Mouse (Mus musculus) kidney, postnatal 10 days (tissue): ENCODE results near the gene Srprb.

Experiments
- DNase-seq: peaks from one replicate; pipeline ENCODE4 v3.0.0; 2021; ENCODE audit warnings: mixed read lengths

Srprb gene

DNA sequence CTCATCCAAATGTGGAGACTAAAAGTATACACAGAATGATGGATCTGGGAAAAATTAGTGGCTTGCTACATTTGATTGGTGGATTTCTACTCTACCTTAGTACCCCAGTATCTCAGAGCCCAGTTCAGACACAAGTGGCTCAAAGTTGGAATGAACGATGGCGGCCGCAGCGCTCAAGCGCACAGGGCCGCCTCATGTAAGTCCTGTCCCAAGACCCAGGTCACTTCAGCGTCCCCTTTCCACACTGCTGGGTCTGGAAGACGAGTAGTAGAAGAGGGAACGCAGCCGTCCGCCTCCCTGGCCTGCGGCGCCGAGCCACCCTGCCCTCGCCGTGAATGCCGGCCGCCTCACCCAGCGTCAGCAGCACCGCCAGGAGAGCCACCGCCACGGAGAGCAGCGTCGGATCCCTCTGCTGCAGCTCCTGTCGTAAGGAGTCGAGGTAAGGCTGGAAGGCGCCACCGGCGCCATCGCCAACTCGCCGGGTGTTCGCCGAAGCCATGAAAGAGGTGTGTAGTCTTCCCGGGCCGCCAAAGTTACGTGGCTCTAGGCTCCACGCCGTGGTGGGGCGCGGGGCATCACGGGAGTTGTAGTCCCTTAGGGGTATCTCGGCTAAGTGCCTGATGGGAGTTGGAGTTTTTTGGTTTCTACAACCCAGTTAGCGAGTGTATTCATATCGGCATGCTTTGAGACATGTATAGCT is at the start of gene Srprb:
TSS of gene Srprb (minus strand) at position 577 of the 700 bp plus-strand sequence.
- DNase-seq, result peak; percentile 97

DNA sequence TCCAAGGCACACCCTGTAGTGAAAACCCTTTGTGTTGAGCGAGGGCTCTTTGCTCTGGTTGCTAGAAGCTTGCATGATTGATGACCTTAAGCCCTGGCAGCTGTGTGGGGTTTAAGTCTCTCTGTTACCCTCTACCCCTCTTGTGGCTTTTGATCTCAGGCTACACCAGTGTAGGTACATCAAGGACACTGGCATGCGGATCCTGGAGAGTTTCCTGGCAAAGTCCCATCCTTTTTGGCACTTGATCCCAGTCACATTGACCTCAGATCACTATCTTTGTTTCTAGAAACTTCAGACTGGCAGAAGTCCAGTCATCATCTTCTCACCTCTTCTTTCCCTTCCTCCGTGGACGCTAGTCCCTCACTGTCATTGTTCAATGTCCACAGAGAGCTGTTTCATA is 46.7 kb upstream of the Srprb start:
- DNase-seq, result no peak

DNA sequence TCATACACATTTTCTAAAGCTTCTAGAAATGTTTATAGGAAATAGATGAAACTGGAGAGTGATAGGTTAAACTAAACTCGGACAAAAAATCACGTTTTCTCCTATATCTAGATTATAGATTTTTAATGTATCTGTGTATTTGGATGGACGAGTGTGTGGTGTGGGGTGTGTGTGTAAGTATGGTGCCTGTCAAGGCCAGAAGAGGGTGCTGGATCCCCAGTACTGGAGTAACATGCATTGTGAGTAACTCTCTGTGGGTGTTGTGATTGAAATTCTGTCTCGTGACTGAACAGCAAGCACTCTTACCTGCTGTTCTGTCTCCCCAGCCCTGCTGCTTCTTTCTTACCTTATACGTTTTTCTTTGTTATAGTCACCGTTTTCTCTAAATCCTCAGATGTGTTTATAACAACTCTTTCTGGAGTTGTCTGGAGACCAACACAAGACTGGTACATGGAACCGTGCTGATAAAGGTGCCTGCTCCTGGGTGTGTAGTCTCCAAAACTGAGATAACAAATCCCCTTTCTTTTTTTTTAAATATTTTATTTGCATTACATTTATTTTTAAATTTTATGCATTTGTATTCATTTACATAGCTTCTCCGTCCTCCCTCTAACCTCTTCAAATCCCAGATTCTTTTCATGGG is 44.7 kb upstream of the Srprb start:
- DNase-seq, result no peak

- no peak for DNase-seq
Observed at GRCm38 (mm10) chr9:103243640-103244039, 41.7 kb upstream of the Srprb start.

- DNase-seq, result no peak
Observed at GRCm38 (mm10) chr9:103241206-103241605, 39.3 kb upstream of the Srprb start.

DNA sequence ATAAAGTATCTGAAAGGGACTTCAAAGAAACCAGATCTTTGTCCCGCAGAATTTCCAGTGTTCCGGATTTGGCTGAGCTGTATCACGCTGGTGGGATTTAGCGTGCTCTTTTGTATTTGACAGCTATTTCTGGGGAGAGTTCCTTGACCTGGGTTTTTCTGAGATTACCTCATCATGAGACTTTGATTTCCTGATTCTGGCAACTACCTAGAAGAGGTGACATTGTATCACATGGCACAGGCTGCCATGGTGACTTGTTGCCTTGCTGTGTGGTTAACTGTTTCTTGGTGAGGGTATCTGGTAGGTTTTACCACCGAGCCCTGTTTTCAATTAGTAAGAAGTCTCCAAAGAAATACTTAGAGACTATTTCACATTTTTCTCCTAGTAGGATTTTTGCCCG is 37.5 kb upstream of the Srprb start:
- no peak for DNase-seq

- peak; percentile 39 for DNase-seq
Observed at GRCm38 (mm10) chr9:103234565-103235165, 32.7 kb upstream of the Srprb start.

DNA sequence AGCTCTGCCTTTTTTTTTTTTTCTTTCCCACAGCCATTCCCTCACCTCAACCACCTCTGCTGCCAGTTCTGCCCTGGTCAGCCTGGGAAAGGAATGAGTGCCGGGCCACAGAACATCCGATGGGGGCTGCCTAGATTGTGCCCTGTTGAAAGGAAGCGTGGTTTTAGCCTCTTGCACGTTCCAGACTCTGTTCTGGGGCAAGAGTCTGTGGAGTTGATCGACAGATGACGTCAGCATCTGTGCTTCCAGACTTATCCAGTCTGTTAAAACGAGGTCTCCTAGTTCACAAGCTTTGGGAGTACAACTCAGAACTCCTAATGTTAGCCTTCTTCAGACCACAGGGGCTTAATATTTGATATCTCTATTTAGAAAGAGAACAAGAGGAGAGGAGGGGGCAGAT is 32.1 kb upstream of the Srprb start:
- DNase-seq, result no peak

- DNase-seq, result peak; percentile 26
Observed at GRCm38 (mm10) chr9:103233006-103233395, 31.1 kb upstream of the Srprb start.

DNA sequence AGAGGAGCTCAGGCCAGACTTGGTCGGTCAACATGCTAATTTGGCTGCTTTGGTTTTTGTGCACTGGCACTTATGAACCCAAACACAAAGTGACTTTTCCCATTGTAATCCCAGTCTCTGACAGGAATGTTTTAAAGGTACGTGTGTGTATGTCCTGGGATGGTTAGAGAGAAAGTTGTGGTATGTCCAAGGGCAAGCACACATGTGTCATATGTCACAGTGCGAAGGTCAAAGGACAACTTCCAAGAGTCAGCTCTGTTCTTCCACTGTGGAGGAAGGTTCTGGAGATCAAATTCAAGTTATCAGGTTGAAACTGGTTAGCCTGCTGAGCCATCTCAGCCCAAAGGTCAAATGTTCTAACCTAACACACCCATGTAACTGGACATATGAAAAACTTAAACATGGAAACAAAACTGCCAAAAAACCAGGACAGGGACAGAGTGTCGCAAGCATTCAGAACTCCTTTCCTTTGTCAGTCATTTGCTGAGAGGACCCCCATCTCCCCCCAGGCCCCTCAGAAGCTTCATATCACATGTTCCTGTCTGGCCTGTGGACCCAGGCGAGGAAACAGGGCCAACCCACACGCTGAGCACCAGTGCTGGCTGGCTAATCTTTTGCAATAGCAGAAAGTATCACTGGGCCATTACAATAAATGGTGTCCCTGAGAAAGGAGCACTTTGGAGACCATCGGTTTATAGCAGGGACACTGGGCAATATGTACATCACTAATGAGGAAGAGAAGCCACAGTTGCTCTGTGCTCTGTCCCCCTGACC is 30.5 kb upstream of the Srprb start:
- DNase-seq, result no peak

- peak; percentile 59 for DNase-seq
Observed at GRCm38 (mm10) chr9:103230151-103230951, 28.4 kb upstream of the Srprb start, which contains the start of the genes Gm20425 and Trf. Gm20425 (minus strand) TSS chr9:103230307. Trf (minus strand) TSS chr9:103230444.

DNA sequence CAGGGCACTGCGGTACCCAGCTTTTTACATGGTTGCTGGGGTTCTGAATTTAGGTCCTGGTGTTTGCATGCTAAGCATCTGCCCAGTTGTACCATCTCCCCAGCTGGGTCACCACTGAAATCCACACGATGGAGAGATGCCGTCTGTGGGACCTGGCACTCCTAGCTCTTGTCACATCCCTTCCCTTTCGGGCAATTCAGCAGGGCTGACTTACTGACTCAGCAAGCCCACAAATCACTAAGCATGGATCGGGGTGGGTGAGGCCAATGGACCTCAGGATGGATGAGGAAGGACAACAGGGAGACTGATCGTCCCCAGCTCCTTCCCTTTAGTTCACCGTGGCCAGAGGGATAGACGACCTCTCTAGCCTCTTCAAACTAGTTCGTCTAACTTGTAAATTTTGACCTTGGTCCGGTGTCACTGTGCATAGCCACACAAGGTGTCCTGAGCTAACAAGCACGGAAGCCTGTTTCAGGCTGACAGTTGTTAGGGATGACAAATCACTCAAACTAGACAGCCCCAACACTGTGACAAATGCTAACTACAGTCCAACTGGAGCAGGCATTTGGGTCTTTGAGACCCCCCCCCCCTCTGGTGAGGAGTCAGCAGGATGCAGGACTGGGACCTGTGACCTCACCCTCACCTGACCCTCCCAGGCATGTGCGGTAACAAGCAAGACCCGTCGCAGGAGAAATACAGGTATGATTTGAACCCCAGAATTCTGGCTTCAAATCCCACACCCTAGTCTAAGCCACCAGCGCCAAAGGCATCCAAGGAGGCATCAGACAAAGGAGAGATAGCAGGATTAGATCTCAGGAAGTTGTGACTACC is 27.3 kb upstream of the Srprb start:
- DNase-seq, result no peak

- DNase-seq, result no peak
Observed at GRCm38 (mm10) chr9:103228370-103229003, 26.6 kb upstream of the Srprb start.

- DNase-seq, result no peak
Observed at GRCm38 (mm10) chr9:103227760-103228159, 25.8 kb upstream of the Srprb start.

DNA sequence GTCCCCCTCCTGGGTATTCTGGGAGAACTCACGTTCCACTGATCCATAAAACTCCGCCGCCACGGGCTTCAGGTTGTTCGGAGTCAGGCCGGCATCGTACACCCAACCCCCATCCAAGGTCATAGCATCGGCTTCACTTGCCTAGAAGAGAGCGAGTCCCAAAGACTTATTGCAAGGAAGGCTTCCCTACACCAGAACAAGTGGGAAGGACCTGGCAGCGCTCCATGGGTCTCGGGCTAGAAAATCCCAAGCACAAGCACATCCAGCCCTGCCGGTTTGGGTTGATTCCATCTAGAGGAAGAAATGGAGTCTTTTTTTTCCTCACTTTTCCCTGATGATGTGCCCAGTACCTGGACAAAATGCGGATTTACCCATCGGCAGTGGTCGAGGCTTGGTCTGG is 24.9 kb upstream of the Srprb start:
- peak; percentile 79 for DNase-seq

DNA sequence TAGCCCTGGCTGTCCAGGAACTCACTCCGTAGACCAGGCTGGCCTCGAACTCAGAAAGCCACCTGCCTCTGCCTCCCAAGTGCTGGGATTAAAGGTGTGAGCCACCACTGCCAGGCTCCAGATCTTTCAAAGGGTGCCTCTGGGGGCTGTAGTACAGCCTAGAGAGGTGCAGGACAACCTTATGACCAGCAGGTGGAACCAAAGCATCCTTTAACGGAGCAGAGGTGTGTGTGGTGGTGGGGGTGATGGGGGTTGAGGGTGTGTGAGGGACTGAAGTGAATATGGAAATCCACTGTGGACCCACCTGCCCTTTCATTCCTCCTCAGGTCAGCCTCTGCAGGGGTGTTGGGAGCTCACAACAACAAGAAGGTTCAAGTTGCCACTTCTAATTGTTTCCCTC is 23.5 kb upstream of the Srprb start:
- DNase-seq, result peak; percentile 44

DNA sequence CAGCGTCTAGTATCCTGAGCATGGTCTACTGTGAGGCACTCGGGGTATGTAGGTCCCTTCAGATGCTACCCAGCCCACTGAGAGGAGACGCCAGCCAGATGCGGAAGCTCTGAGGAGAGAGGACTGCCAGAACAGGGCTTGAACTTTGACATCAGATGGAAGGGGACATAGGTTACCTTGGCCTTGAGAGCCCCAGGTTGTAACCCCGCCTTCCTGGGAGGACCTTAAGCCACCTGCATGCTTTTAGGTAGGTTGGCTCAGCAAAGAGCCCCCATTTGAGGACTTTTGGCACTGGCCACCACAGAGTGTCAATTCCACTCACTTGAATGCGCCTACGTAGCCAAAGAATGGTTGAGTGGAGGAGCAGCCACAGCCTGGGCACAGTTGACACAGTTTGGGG is 22.8 kb upstream of the Srprb start:
- no peak for DNase-seq

DNA sequence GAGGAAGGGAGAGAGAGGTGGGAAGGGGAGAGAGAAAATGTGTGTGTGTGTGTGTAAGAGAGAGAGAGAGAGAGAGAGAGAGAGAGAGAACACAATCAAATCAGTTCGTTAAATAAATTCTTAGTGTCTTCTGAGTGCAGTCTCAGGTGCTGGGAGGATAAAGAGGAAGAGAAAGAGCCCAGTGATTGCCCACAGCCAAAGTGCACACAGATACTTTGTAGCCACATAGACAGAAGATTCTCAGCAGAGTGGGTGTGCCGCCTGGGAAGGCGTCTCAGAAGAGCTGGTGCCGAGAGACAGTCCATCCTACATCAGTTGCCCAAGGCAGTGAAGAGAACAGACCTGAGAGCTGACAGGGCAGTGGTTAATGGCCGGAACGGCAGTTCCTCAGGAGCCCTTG is 12.3 kb upstream of the Srprb start:
- no peak for DNase-seq

DNA sequence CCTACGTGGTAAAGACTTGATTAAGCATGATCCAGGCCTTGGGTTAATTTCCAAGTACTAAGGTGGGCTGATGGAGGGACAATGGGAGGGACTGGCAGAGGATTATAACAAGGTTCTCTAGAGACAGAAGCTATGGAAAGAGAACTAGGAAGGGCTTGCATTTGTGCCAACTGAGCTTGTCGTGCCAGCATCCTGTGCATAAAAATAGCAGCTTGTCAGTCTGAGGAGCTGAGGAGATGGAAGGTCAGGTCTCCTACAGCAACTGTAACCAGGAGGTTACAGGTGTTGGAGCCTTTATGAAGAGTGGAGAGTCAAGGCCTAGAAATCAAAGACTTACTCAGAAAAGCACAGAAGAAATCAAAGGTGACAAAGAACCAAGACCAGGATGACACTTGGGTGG is 11.7 kb upstream of the Srprb start:
- DNase-seq, result no peak

GRCm38 (mm10) chr9:103212654-103213420 is 10.9 kb upstream of the Srprb start:
- DNase-seq, result peak; percentile 39
